Mouse (Mus musculus) ES-E14 (cell line): ENCODE measurements around the gene Spata31d1b. TPM values are rescaled to one million over a fixed set of nuclear protein-coding genes. Genes with fewer than 3 reads are reported as not detected.

Source experiments
- DNase-seq: peaks from one replicate; pipeline ENCODE4 v3.0.0-alpha.2; 2013; ENCODE audit warnings: low read depth, low spot score
- H3K27ac ChIP-seq: 2 replicates; pipeline ENCODE4 v1.5.1; 2012; ENCODE audit warnings: low read depth, mild to moderate bottlenecking, low read length, moderate library complexity, mixed read lengths; ENCODE audit not compliant: poor library complexity, insufficient read depth, severe bottlenecking
- H3K36me3 ChIP-seq: 2 replicates; pipeline ENCODE4 v1.6.1; 2012; ENCODE audit warnings: mild to moderate bottlenecking, low read length, moderate library complexity, mixed read lengths; ENCODE audit not compliant: control insufficient read depth, poor library complexity, insufficient read depth, severe bottlenecking
- H3K4me1 ChIP-seq, 2 experiments: fragments of 150-350 bp in 1 of 2; sonication (generic) in 1 of 2; 2 replicates each; pipeline ENCODE4 v1.6.1; 2012; ENCODE audit warnings: low read length in 2 of 2, mild to moderate bottlenecking in 1 of 2, mixed read lengths in 1 of 2; ENCODE audit not compliant: control insufficient read depth in 2 of 2, insufficient read depth in 2 of 2, poor library complexity in 1 of 2
- H3K4me3 ChIP-seq, 2 experiments: fragments of 150-350 bp in 1 of 2; sonication (generic) in 1 of 2; 2 replicates each; pipeline ENCODE4 v1.5.1; 2012; ENCODE audit warnings: low read length in 2 of 2, low read depth in 1 of 2, mild to moderate bottlenecking in 1 of 2, mixed read lengths in 1 of 2; ENCODE audit not compliant: insufficient read depth in 1 of 2, poor library complexity in 1 of 2, severe bottlenecking in 1 of 2
- H3K9ac ChIP-seq: 2 replicates; pipeline ENCODE4 v1.6.1; 2012; ENCODE audit warnings: low read depth, mild to moderate bottlenecking, low read length, mixed read lengths; ENCODE audit not compliant: poor library complexity, insufficient read depth, severe bottlenecking
- H3K9me3 ChIP-seq: fragments of 150-350 bp; sonication (generic); 2 replicates; pipeline ENCODE4 v1.6.1; 2012; ENCODE audit warnings: low read depth, mild to moderate bottlenecking, low read length; ENCODE audit not compliant: control insufficient read depth, insufficient read depth
- CHD2 ChIP-seq: IDR thresholded peaks from 2 replicates; pipeline ENCODE4 v1.6.1; 2014; ENCODE audit warnings: mild to moderate bottlenecking, low read depth, low read length, inconsistent platforms
- HCFC1 ChIP-seq: IDR thresholded peaks from 2 replicates; pipeline ENCODE4 v1.6.1; 2012; ENCODE audit warnings: low read length, inconsistent platforms, borderline replicate concordance; ENCODE audit not compliant: insufficient read depth
- MAFK ChIP-seq: IDR thresholded peaks from 2 replicates; pipeline ENCODE4 v1.6.1; 2014; ENCODE audit warnings: mild to moderate bottlenecking, low read depth, low read length, inconsistent platforms; ENCODE audit not compliant: insufficient read depth
- ZC3H11A ChIP-seq: IDR thresholded peaks from 2 replicates; pipeline ENCODE4 v1.6.1; 2012; ENCODE audit warnings: low read depth, mild to moderate bottlenecking, inconsistent platforms, low read length, borderline replicate concordance
- ZNF384 ChIP-seq: IDR thresholded peaks from 2 replicates; pipeline ENCODE4 v1.6.1; 2012; ENCODE audit warnings: low read depth, low read length, inconsistent platforms
- in situ Hi-C, 2 experiments: fragments of 600-800 bp; cut with MboI; formaldehyde crosslinking; loops; one replicate each; pipeline ENCODE4 v1.15.1; 2025; ENCODE audit warnings: low sequenced_read_pairs in 2 of 2, inconsistent platforms in 1 of 2; ENCODE audit not compliant: unreplicated experiment in 2 of 2
- total RNA-seq: library from RNA; depleted of rRNA; stranded (reverse); fragments of 300-350 nt; gene quantifications from 2 replicates; pipeline ENCODE4 v1.2.3, GENCODE M21; 2012

Gene Spata31d1b
- total RNA-seq, 1 experiment, result 1.3 TPM

DNA sequence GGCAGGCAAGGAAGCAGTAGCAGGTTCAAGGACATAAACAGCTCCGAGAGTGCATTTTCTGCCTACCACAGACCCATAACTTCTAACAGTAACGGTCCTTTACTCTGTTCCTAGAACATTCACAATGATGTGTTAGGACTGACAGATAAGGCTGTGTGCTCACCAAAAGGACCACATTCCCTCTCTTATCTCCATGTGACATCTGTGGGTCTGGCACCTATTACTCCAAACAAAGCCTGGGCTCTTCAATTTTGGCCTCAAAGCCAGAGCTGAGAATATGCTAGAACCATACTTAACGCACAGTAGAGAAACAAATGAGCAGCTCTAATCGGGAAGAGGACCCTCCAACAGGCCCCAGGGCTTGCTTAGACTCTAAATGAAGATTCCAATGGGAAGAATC is 32.2 kb upstream of the Spata31d1b start:
- Histone ChIP-seq H3K9ac (peak overlapping the region; percentile 19; the same call in 1 of the 2 replicates), H3K9me3 (no peaks in the 10 kb centered on the region), H3K36me3 (no peaks in the 10 kb centered on the region), H3K27ac (peak overlapping the region; percentile 59; the same call in 1 of the 2 replicates), H3K4me1 (peaks cover 6 to 16% of the 10 kb centered on the region in 2 experiments), H3K4me3 (peak overlapping the region; percentile 27 to 32; a peak in 2 of 4 replicates)
- TF ChIP-seq MAFK, result no peak
- TF ChIP-seq ZNF384, result no peak
- TF ChIP-seq HCFC1, result no peak
- no peak for TF ChIP-seq ZC3H11A
- TF ChIP-seq CHD2, result no peak
- in situ Hi-C loops, result no loop called here
- DNase-seq, result no peak

DNA sequence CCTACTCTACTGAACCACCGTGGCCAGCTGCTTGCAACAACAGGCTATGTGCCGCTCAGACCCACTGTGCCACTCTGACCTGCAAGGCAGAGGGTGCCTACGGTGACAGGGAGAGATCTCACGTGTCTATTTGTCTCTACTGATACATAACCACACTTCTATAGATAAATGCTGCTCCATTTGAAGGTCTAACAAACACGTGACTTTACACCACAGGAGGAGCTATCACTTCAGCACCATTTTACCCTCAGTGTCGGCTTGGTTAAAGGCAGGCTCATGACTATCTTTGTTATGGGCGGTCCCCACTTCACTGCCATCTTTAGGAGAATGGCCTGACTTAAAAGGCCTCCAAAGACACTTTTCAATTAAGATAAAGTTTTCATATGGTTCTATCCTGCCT is 29.5 kb upstream of the Spata31d1b start:
- Histone ChIP-seq H3K27ac (no peak overlapping the region), H3K36me3 (no peaks in the 10 kb centered on the region), H3K9ac (no peak overlapping the region), H3K9me3 (no peaks in the 10 kb centered on the region), H3K4me1 (peaks cover 6 to 14% of the 10 kb centered on the region in 2 experiments), H3K4me3 (no peak overlapping the region)
- in situ Hi-C loops, result no loop called here
- DNase-seq, result no peak
- TF ChIP-seq ZNF384 (no peak), ZC3H11A (no peak), CHD2 (no peak), MAFK (no peak), HCFC1 (no peak)

DNA sequence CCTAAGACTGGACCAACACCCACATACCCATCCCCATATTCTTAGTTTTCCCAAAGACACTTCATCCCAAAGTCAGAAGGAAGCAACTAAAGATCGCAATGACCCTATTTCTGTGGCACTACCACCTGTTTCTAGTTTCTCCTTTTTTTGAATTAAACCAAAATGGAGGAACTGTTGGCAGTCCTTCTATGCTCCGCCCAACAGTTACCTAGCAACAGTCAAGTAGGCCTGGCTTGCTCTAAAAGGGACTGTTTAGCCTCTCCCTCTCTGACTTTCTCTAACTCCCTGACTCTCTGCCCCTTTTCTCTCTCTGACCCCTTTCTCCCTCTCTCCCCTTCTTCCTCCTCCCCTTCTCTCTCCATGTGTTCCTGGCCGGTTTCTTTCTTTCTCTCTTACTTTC is 26.8 kb upstream of the Spata31d1b start:
- TF ChIP-seq MAFK, result no peak
- TF ChIP-seq HCFC1, result no peak
- no peak for TF ChIP-seq CHD2
- TF ChIP-seq ZNF384, result no peak
- TF ChIP-seq ZC3H11A, result no peak
- Histone ChIP-seq H3K9me3 (no peaks in the 10 kb centered on the region), H3K4me1 (peaks cover under 1 to 4% of the 10 kb centered on the region in 2 experiments; a peak in 3 of 4 replicates), H3K4me3 (no peak overlapping the region), H3K36me3 (no peaks in the 10 kb centered on the region), H3K9ac (no peak overlapping the region), H3K27ac (no peak overlapping the region)
- no peak for DNase-seq
- in situ Hi-C loops, result no loop called here

DNA sequence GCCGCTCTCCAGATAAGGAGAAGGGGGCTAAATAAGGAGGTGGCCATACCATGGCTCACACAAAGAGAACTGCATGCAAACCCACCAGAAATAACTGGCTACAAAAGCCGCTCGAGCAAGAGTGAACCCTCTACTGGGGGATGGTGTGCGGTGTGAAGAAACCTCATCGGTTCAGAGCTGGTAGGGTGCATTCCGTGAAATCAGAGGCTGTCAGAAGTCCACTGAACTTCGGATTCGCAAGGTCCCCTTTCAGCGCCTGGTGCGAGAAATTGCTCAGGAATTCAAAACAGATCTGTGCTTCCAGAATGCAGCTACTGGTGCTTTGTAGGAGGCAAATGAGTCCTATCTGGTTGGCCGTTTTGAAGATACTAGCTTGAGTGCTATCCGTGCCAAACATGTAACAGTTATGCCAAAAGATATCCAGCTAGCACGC is 23.7 kb upstream of the Spata31d1b start:
- Histone ChIP-seq H3K9ac (no peak overlapping the region), H3K9me3 (no peaks in the 10 kb centered on the region), H3K27ac (no peak overlapping the region), H3K4me3 (no peak overlapping the region), H3K36me3 (no peaks in the 10 kb centered on the region), H3K4me1 (peaks cover 0 to 2% of the 10 kb centered on the region in 2 experiments; a peak in 2 of 4 replicates)
- TF ChIP-seq CHD2, result no peak
- DNase-seq, result no peak
- in situ Hi-C loops, result no loop called here

DNA sequence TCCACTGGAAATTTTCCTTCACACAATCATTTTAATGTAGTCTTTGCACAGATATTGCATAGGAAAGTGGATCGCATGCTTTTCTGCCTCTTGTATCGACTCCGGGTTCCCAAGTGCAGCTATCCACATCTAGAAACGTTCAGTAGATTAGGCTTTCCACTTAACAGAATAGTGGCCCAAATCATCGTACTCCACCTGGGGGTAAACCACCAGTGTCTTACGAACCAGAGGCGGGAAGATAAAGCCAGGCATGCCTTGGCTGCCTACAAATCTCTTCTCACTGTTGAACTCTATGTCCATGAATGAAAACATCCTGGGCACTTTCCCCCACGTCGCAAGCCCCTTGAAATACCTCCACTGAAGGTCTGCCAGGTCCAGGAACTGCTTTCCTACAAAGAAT is 22.8 kb upstream of the Spata31d1b start:
- no peak overlapping the region for H3K27ac ChIP-seq
- no peak overlapping the region for H3K4me3 ChIP-seq
- no peak for TF ChIP-seq ZNF384
- peaks cover 0 to 2% of the 10 kb centered on the region in 2 experiments; a peak in 2 of 4 replicates for H3K4me1 ChIP-seq
- H3K9me3 ChIP-seq, result no peaks in the 10 kb centered on the region
- no peak for DNase-seq
- no peaks in the 10 kb centered on the region for H3K36me3 ChIP-seq
- in situ Hi-C loops, result no loop called here
- no peak overlapping the region for H3K9ac ChIP-seq
